Mouse (Mus musculus) C2C12 (cell line): Measurements from ENCODE around the gene Fam207a.

Experiments
- CEBPB ChIP-seq: IDR thresholded peaks from one replicate; pipeline ENCODE4 v1.6.1; 2011; ENCODE audit warnings: low read depth, mild to moderate bottlenecking, control low read depth, moderate library complexity
- CTCF ChIP-seq: IDR thresholded peaks from one replicate; pipeline ENCODE4 v1.5.1; 2011; ENCODE audit not compliant: control insufficient read depth, insufficient read depth, insufficient read length
- FOSL1 ChIP-seq: IDR thresholded peaks from one replicate; pipeline ENCODE4 v1.8.0; 2011; ENCODE audit warnings: mild to moderate bottlenecking, low read length; ENCODE audit not compliant: poor library complexity, insufficient read depth, severe bottlenecking
- MAX ChIP-seq: IDR thresholded peaks from one replicate; pipeline ENCODE4 v1.6.1; 2011; ENCODE audit warnings: mild to moderate bottlenecking, control low read depth
- MYOD1 ChIP-seq: IDR thresholded peaks from one replicate; pipeline ENCODE4 v1.6.1; 2011; ENCODE audit warnings: low read depth; ENCODE audit not compliant: control insufficient read depth, insufficient read length
- MYOG ChIP-seq: IDR thresholded peaks from one replicate; pipeline ENCODE4 v1.6.1; 2011; ENCODE audit not compliant: control insufficient read depth, insufficient read length; ENCODE audit errors: extremely low read depth
- USF1 ChIP-seq: IDR thresholded peaks from one replicate; pipeline ENCODE4 v1.6.1; 2011; ENCODE audit warnings: low read depth, mild to moderate bottlenecking, control low read depth, moderate library complexity

DNA sequence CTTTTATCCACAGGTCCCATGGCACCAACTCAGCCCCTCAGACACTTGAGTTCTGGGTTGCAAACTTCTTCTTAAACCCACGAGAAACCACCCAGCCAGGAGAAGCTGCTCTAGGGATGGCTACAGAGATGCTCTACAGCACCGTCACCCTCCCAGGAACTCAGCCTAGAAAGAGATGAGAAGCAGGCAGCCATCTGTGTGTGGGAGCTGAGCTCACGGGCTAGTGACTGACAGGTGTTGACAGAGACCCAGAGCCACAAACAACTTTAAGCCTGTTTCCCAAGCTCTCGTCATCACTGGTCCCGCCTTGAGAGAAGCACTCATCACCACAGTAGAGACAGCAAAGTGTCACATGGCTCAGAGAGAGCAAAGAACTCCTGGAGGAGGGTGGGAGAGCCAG, 43.4 kb downstream of the Fam207a start:
- no peak for TF ChIP-seq CTCF
- no peak for TF ChIP-seq MAX
- TF ChIP-seq FOSL1: no peak
- no peak for TF ChIP-seq CEBPB
- no peak for TF ChIP-seq MYOD1
- TF ChIP-seq USF1: no peak
- no peak for TF ChIP-seq MYOG
